Mouse (Mus musculus): ENCODE measurements at regions not wholly inside any gene's neighbourhood (a gene's known extent, or its start where the extent isn't known, plus 50 kb on each side); places are given as distances from the start of the nearest gene placed in this dataset.

DNA sequence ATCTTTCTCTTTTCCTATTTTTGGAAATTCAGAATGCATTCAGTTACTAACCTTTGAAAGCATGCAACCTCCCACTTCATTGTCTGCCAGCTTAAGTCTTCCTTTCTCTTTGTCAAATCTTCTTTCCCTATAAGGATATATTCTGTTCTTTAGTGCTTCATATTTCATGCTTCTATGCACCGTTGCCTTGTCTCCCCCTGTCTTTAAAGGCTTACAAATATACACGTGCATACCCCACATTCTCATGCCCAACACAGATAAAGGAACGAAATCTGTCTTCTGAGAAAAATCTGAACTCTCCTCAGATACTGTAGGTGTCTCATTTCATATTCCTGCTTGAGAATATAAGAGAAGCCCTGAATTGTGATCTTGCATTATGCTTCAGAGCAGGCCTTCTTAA lies 167.9 kb upstream of the Dph6 start:
- DNase-seq (ENCODE audit: extremely low spot score in 1 of 2, low spot score in 1 of 2), result no peak

DNA sequence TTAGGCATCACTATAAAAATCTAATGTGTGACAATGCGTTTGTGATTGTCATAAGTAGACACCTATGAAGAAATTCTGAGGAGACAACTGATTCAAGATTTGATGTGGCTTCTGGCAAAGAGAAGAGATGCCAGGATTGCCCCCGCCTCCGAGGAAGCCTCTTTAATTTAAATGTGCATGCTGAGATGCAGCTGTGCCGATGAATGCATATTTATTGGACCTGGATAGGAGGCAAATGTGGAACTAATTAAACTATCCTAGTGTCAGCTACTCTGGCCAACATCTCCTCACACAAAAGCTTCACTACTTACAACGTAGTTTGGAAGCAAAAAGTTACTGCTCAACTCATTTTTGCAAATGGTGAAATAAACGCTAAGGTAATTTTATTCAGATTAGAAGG lies 173.4 kb upstream of the Dph6 start:
- DNase-seq (ENCODE audit: extremely low spot score in 1 of 2, low spot score in 1 of 2), result no peak

DNA sequence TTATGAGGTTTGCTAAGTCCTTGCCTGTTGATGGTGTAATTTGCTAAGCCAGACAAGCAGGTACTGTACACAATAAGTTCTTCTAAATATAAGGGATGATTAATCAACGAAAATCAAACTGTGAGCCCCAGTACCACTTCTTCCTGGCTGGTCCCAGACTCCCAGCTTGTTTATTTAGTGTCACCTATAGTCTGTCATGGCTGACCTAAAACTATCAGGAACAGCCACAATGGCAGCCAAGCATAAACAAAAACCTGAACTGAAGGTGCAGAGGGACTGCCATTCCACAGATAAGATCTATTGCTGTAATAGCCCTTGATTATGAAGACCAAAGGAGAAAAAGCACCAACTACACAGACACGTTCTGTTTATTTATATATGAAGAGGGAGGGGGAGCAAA lies 180.9 kb upstream of the Dph6 start:
- DNase-seq (ENCODE audit: extremely low spot score in 1 of 2, low spot score in 1 of 2), result no peak

DNA sequence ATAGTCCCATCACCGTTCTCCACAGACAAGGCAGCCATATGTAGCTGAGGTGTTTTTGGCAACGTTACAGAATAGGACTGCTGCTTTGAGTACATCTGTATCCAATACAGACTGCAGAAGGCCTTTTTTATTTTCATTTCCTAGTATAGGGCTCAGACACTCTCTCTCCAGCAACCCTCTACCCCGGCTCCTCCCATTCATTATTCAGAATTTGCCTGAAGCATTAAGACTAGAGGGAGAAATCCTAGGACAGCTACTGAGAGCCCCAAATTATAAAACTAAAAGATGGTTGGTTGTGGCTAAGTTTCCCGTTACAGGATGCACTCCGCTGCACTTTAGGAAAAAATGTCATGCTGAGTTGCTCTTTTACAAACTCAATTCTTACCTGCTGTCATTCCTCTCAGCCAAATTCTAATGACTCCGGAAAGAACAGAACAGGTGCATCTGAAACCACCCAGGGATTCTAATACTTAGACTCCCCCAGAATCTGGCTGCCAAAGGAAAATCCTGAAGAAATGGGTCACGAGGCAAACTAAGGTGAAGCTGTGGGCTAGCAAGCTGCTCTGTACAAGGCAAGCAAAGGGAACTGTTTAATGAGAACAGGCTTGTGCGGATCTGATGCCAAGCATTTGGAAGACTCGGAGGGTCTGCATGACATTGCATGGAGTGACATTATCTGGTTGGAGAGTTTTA lies 189.1 kb upstream of the Dph6 start:
- no peak for DNase-seq (ENCODE audit: extremely low spot score in 1 of 2, low spot score in 1 of 2)

DNA sequence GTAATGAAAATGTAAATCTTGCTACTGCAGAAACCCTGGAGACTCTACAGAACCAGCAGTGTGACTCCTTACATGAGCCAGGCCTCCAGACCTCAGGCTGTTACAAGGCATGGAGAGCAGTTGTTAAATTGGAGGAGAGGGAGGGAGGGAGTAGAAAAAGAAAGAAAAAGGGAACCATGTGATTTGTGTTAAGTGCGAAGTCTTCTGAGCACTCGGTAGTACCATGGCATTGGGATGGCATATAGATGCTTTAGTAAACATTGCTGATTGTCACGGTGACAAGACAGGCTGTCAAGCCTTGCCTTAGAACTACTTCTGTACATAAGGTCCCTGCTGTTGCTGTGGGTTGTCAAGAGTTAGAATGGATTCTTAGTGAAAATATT lies 189.6 kb upstream of the Dph6 start:
- DNase-seq (ENCODE audit: extremely low spot score in 1 of 2, low spot score in 1 of 2), result no peak

DNA sequence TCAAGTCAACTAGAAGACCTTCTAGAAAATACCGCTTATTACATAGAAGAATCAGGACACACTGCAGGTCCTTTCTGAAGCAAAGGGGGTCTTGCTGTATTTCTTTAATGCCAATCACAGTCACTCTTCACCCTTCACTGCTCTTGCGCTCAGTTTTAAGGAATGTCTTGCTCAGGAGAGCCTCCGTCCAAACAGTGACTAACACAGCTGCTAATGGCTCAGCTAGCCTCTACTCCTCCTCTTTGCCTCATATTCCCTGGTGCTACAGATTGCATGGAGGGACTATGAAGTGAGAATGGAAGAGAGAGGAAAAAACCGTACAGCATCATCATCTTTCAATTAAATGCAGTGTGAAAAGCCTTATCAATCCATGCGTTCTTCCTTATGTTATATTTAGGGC lies 193.7 kb upstream of the Dph6 start:
- no peak for DNase-seq (ENCODE audit: extremely low spot score in 1 of 2, low spot score in 1 of 2)

DNA sequence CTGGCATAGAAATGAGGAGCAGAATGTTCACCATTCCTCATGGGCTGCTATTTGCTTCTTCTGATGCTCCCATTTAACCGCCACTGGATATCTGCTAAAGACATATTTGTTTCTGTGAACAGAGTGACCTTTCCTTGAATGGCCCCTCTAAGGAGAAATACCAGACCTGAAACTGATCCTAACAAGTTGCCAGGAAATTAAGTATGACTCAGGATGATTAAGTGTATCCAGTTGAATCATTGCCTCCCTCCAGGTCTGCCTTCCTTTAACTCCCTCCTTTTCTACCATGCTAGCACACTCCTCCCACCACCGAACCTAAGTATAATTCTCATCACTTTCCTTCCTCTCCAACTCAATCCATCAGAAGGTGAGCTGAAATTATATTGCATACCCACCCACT lies 194.2 kb upstream of the Dph6 start:
- DNase-seq (ENCODE audit: extremely low spot score in 1 of 2, low spot score in 1 of 2), result no peak

DNA sequence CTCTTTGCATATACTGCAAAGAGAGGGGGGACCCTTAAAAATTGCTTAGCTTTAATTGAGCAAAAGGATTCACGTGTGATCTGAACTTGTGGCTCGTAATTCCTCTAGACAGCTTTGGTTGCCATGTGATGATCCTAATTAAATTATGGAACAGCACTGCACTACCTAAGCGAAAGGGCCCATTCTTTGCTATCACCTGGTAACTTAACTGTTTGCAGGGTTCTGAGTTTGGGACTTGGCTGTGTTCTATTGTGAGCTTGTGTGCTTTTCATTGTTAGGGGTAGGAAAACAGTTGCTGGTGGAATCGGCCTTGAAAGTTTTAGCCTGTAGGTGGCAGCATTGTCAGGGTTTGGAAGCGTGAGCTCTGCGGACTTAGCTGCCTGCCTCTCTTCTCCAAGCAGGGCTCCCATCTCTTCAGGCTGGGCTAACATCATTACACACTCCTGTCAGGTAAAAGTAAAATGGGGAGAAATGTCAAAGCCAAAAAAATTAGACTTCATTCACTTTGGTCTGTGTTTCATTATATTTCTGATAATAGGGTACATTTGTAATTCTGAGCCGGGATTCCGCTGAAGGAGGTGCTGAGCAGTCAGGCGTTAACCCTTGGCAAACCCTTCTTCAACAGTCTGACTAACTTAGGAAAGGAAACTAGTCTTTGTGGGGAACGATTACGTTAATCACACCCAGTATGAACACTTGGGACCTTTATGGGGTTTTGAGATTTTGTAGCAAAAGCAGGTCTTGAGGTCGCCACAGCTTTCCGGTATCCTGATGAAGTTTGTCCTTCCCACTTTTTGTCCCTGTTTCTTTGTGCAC lies 199.2 kb upstream of the Dph6 start:
- DNase-seq (ENCODE audit: extremely low spot score in 1 of 2, low spot score in 1 of 2), result peak; percentile 56 to 95

DNA sequence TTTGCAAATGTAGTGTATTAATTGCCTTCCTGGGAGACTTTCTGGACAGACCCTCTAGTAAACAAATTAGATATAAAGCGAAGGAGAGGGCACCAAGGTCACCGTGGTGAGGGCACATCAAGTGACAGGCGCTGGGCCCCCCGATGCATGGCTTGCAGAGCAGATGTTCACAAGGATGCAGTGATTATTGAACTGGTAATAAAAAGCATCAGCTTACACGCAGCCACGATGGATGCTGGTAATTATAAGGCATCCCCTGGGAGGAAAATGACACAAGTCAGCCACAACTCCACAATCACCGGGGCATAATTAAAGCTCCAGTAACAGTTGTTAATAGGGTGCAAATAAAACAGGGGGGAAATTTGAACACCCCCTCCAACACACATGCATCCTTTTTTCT lies 217.5 kb upstream of the Dph6 start:
- DNase-seq (ENCODE audit: extremely low spot score in 1 of 2, low spot score in 1 of 2), result no peak

DNA sequence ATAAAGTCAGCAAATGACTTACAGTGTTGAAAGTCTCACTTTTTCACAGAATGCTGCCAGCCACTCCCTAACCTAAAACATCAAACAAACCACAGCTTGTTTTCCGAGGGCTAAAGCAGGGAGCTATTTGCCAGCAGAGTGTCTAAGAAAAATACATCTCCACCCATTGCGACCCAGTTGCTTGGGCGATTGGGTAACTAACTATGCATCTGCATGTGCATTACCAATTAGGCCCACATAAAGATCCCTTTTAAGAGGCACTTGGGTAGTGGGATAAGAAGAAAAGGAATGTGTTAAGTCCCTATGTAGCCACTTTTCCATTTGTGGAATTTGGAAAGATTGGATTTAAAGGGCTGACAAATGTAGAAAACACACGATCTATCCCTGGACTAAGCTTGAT lies 218.3 kb upstream of the Dph6 start:
- no peak for DNase-seq (ENCODE audit: extremely low spot score in 1 of 2, low spot score in 1 of 2)

DNA sequence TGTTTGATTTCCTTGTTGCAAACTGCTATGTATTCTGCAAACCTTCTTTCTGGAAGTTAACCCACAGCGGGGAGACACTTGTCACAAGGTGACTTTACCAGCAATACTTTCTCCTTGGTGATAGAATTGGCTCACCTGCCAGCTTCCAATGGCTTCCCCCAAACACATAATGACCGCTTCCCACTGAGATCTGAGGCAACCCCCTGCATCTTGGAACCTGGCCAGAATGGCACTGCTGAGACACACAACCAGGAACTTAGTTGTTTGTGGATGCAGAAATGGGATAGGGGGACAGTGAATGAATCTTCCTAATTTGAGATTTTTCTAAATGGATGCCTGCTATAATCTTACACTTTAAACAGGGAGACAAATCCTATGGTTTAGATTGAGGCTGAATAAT lies 224.3 kb upstream of the Dph6 start:
- peak in 1 of 2 experiments; percentile 2 for DNase-seq (ENCODE audit: extremely low spot score in 1 of 2, low spot score in 1 of 2)

DNA sequence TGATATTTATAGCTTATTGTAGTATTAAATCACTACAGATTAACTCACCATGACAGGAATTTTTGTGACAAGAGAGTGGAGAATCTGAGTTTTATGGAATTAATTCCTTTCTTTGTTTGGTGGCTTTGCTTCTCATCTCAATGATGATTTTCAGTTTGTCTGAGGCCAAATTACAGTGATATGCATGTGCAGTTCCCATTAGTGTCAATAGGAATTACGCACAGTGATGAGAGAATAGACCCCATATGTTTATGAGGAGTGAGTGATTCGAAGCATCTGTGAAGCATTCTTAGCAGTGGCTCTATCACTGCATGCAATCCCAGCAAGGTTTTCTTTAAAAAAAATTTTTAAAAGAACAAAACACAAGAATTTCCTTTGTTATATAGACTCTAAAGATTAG lies 225.0 kb upstream of the Dph6 start:
- DNase-seq (ENCODE audit: extremely low spot score in 1 of 2, low spot score in 1 of 2), result no peak

DNA sequence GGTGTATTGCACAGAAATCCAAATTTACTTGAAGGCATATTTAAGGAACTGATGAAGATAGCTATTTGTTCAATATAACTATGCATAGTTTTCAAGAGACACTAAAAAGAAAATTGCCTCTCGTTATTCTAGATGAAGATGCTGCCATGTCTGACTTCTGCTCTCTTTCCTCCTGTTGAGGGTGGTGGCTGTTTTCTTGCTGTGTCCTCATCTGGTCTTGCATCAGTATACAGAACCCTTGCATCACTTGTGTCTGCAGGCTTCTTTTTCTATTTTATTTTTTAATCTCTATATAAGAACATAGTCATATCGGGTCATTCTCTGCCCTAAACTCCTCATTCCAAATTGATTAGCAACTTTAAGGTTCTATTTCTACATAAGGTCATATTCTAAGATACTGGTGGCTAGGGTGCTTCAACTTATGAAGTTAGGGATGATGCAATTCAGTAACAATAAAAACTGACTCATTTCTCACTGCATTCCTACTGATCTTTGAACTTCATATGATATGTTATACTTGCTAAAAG lies 231.0 kb upstream of the Dph6 start:
- DNase-seq (ENCODE audit: extremely low spot score in 1 of 2, low spot score in 1 of 2), result no peak

DNA sequence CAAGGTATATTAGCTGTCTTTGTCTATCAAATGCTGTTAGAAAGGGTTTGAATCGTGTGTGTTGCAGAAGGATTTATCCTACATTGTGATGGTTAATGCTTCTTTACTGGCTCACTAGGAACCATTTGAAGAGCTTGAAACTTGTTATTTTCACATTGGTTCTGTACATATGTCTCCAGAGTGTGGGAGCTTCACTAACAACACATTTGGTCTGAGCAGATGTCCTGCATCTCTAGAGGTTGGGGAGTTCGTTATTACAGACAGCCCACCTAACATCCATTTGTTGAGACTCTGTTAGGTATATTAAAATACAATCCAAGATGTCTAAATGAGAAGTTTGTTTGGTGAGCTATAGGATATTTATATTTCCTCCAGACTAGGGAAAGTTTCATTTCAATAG lies 244.0 kb upstream of the Dph6 start:
- peak in 1 of 2 experiments; percentile 34 for DNase-seq (ENCODE audit: extremely low spot score in 1 of 2, low spot score in 1 of 2)

DNA sequence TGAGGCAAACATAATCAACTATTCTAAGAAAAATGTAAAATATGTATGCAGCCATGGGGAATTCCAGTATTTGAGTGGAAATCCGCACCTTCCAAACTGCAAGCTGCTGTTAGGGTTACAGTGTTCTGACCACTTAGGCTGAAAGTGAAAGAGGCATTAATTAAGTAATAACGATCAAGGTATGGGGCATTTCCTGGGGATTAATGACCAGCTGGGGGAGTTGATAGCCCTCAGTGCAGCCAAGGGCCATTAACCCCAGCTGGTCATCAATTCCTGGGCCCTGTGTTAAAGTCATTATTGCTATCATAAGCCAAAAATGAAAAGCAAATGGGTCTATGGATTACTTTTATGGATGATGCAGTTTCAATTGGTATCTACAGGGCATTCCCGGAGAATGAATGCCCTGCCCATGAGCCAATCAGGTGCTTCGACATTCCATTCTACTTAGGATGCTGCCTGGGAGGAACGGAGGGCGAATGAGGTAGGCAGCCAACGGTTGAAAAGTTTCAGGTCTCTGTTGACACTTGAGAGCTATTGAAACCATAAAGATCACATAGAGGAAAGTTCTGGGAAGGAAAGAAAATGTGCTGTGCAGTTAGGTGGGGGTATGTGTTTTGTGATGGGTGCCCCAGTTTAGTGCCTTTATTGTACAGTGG lies 257.2 kb upstream of the Dph6 start:
- DNase-seq (ENCODE audit: extremely low spot score in 1 of 2, low spot score in 1 of 2), result no peak

DNA sequence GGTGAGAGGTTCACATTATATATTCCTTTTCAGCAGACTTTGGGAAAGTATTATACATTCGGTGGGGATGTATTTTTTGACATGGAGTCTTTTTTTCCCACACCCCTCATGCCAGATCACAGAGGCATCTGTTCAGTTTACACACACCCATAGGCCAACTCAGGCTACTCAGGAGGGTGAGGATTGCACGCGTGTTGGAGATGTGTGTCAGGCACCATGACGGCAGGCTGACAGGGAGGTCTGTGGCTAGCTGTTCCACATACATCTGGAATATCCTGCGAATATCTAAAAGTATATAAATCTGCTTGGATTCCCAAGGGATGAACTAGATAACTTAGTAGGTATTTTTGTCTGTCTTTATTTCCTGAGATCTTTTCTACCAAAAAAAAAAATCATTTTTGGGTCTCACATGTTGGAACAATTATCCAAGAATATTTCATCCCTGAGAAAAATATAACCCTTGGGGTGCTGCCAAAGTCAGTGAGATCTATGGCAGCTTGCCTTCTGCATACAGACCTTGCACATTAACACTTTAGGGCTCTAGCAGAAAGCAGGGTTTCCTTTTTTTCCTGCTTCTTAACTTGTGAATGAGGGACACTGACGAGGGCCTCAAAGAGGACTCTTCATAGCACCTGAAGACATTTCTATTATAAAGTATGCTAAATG lies 260.4 kb upstream of the Dph6 start:
- DNase-seq (ENCODE audit: extremely low spot score in 1 of 2, low spot score in 1 of 2), result peak; percentile 7 to 37

DNA sequence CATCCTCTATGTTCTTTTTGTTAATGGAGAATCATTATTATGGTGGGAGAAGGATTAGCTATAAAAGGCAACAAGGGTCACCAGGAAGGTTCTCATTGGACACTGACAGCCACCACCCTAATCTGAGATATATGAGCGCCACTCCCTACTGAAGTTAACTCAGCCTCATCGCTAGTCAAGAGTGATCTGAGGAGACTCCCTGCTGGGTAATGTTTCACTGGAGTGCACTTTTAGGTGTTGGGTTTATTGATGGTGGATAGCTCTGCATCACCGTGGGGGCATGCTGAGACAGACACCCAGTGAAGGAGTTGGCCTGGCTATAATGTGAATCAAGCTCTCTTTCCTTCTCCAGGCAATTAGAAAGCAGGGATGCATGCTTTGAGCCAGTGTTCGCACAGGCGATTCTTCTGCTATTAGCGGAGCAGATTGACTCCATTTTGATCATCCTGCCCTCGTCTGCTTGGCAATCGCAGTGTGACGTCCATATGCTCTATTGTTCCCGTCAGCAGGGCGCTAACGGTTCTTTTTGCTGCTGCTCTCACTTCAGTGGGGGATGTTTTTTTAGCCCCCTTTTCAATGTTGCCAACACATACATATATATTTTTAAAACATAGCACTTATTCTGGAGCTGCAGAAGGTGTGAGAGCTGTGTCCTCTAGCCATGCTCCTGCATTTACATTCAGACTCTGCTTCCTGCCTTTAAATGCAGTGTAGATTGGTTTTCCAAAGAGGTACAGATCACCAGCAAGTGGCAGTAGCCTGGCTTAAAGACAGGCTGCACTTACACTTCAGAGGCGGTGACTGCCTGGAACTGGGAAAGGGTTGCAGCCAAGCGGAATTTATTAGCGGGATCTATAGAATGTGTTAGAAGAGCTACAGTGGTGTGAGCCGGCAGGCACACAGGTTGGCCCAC lies 263.9 kb upstream of the Dph6 start:
- peak; percentile 10 to 16 for DNase-seq (ENCODE audit: extremely low spot score in 1 of 2, low spot score in 1 of 2)

DNA sequence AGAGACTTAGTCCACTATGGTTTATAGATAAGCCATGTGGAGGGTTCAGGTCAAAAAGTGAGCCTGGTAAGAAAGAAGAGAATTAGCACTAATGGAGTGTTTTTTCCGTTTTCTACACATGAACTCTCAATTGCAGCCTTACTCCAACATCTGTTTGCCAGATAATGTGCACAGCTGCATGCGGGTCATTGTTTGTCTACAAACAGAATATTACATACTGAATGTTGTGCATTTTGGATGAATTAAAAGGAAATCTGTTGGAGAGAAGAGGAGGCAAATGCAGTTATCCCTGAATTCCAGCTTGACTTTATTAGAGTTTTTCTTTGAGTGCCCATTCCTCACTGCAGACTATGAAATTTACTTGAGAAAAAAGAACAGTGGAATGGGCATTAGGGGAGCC lies 269.1 kb upstream of the Dph6 start:
- no peak for DNase-seq (ENCODE audit: extremely low spot score in 1 of 2, low spot score in 1 of 2)

DNA sequence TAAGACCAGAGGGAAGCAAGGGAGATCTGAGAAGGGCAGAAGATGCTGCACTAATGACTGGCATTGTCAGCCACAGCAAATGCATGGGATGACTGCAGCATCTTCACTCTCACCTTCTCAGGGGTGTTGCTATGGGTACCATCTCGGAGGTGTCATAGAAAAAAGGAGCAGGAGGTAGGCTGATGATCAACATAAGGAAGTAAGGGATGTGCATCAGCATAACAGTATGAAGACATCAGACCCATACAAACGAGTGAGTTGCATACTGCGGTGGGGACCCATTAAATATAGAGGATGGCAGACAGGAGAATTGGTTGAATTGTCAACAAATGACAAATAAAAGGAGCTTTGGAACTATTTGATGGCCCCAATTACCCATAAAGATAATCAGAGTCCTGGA lies 280.7 kb upstream of the Dph6 start:
- no peak for DNase-seq (ENCODE audit: extremely low spot score in 1 of 2, low spot score in 1 of 2)

Measured in frontal cortex, adult 2 months (tissue).